8 mouse cellular contexts compared by ENCODE assay signal in genomic region chr14:17659031-17659430, GRCm38 (mm10). TPM values are rescaled to one million over a fixed set of nuclear protein-coding genes. Genes with fewer than 3 reads are reported as not detected.
DNase-seq lines count a peak whose midpoint lies in the region; ATAC-seq lines count a peak whose summit lies in the region.

No protein-coding gene starts in this region.

- peak; percentile 65 to 73 for DNase-seq in adrenal gland, adult 18-20 months (ENCODE audit: low spot score in 2 of 2)
- peak; percentile 88 for DNase-seq in embryo, embryonic 11 days
- DNase-seq in gastrocnemius, postnatal 36 days = peak; percentile 53 to 79
- DNase-seq in left cerebral cortex, postnatal 10 days (ENCODE audit: extremely low spot score in 1 of 2, low spot score in 2 of 2) = peak; percentile 86 to 92
- DNase-seq in right cerebral cortex, adult 2 months (ENCODE audit: low spot score in 2 of 2) = peak; percentile 83 to 85
- no peak for DNase-seq in MN1 (ENCODE audit: low spot score)

- H3K4me1 ChIP-seq in intestine, embryonic 15.5 days (replicated peaks) = peaks cover 5% of the 10 kb centered on the region; the same call in 1 of the 2 replicates
- H3K4me1 ChIP-seq in megakaryocyte, embryonic 14.5 days = peaks cover 24% of the 10 kb centered on the region

- H3K27ac ChIP-seq in intestine, embryonic 15.5 days = no peak overlapping the region

- WGBS in intestine, embryonic 15.5 days = under 1% methylated on average over 10 of the region's 10 CpGs

- no peaks in the 10 kb centered on the region for H3K36me3 ChIP-seq in intestine, embryonic 15.5 days
- no peaks in the 10 kb centered on the region for H3K36me3 ChIP-seq in megakaryocyte, embryonic 14.5 days (replicated peaks; ENCODE audit: low read length)

- no peaks in the 10 kb centered on the region for H3K9me3 ChIP-seq in intestine, embryonic 15.5 days
- H3K9me3 ChIP-seq in megakaryocyte, embryonic 14.5 days = no peaks in the 10 kb centered on the region

- H3K9ac ChIP-seq in intestine, embryonic 15.5 days = peak overlapping the region; percentile 32; the same call in 1 of the 2 replicates

- intact Hi-C loops in gastrocnemius, postnatal 36 days (cut with DNase I) = no loop called here
- intact Hi-C loops in left cerebral cortex, postnatal 10 days (cut with DNase I) = no loop called here

- peak overlapping the region; percentile 70 for H3K4me3 ChIP-seq in intestine, embryonic 15.5 days (replicated peaks)
- H3K4me3 ChIP-seq in megakaryocyte, embryonic 14.5 days (replicated peaks) = peak overlapping the region; percentile 87

- H3K27me3 ChIP-seq in intestine, embryonic 15.5 days (replicated peaks) = 0 out of 2 replicates have a peak, but pooled peaks cover 4% of the 10 kb centered on the region
- H3K27me3 ChIP-seq in megakaryocyte, embryonic 14.5 days (replicated peaks) = peaks cover 48% of the 10 kb centered on the region

- peak; percentile 61 for ATAC-seq in intestine, embryonic 15.5 days

- peak overlapping the region; percentile 98 for H3K4me2 ChIP-seq in intestine, embryonic 15.5 days (replicated peaks)

RNA-seq across cellular contexts. Expression of gene Thrb, which starts 1.0 kb away (rescaled TPM):
- total RNA-seq in adrenal gland, adult 18-20 months (2021) = 10 to 100 TPM; 27.0 to 92.2 TPM
- total RNA-seq in gastrocnemius, postnatal 36 days (2021) = 10 to 100 TPM; 19.3 to 23.8 TPM
- polyA plus RNA-seq in intestine, embryonic 15.5 days (2015; fragmentation: Nextera tagmentation; extraction: Ambion mirVana) = 5.3 and 6.5 TPM in 2 replicates
- 10 to 100 TPM; 48.2 to 71.5 TPM for total RNA-seq in left cerebral cortex, postnatal 10 days (2021)
- not detected in 2 replicates for polyA plus RNA-seq in megakaryocyte, embryonic 14.5 days (2012; ENCODE audit: insufficient read depth, low replicate concordance)
